Mouse (Mus musculus): Measurements from ENCODE around the gene Lrit2. TPM values are rescaled to one million over a fixed set of nuclear protein-coding genes. Genes with fewer than 3 reads are reported as not detected.

Lrit2 gene
- total and polyA plus RNA-seq, 3 experiments, result not detected

DNA sequence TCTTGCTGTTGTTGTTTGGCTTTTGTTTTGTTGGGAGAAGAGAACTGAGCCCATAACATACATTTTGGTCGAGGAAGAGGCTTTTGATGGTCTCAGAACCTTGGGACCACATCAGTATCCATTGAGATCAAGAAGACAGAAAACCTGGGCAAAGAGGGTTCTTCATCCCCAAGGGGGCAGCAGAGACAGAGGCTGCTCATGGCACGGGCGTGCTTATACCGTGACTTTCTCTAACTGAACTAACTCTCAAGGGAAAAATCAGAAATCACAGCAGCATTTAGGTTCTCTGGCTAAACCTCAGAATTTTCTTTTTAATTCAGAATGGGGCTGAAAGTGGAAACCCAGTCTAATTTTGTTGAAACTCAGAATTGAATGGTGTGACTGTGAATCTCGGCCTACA lies 33.3 kb upstream of the Lrit2 start:
- Histone ChIP-seq H3K27me3 (ENCODE audit: control insufficient read depth in 1 of 2, insufficient read depth in 2 of 2, low read length in 2 of 2) (no peaks in the 10 kb centered on the region; a peak in 1 of 4 replicates), H3K79me2 (ENCODE audit: control insufficient read depth, insufficient read depth, low read length, poor library complexity) (no peaks in the 10 kb centered on the region), H3K4me3 (ENCODE audit: control insufficient read depth in 1 of 2, insufficient read depth in 1 of 2, low read depth in 2 of 2, low read length in 2 of 2) (no peak overlapping the region), H3K36me3 (ENCODE audit: control insufficient read depth in 1 of 2, insufficient read depth in 2 of 2, low read length in 2 of 2) (no peaks in the 10 kb centered on the region), H3K9ac (ENCODE audit: control insufficient read depth, low read depth, low read length, poor library complexity, severe bottlenecking) (no peak overlapping the region), H3K27ac (ENCODE audit: control insufficient read depth, low read depth, low read length) (no peak overlapping the region), H3K4me1 (ENCODE audit: control insufficient read depth in 1 of 2, insufficient read depth in 2 of 2, low read length in 2 of 2) (no peaks in the 10 kb centered on the region), H3K9me3 (replicated peaks; ENCODE audit: insufficient read depth, low read length) (no peaks in the 10 kb centered on the region)
- peak; percentile 6 for DNase-seq (ENCODE audit: low read depth, low spot score)
- peak; percentile 4 for TF ChIP-seq RAD21 (IDR thresholded peaks at IDR 0.05; ENCODE audit: low read depth, low read length)
- peak in 2 of 3 experiments; percentile 28 to 29; a peak in 3 of 6 replicates for TF ChIP-seq CTCF (IDR thresholded peaks at IDR 0.05 in 2 of 3, conservative IDR thresholded peaks at IDR 0.05 in 1 of 3; ENCODE audit: control insufficient read depth in 1 of 3, insufficient read depth in 1 of 3, low read depth in 2 of 3, low read length in 3 of 3, poor library complexity in 1 of 3, severe bottlenecking in 1 of 3)
- TF ChIP-seq EP300 (IDR thresholded peaks at IDR 0.05; ENCODE audit: low read depth in 1 of 2, low read length in 2 of 2), result no peak

GRCm38 (mm10) chr14:37048914-37049410 lies 18.8 kb upstream of the Lrit2 start, which contains the start of gene Rgr:
Rgr (minus strand) TSS chr14:37048964.
- Histone ChIP-seq H3K79me2 (ENCODE audit: control insufficient read depth, insufficient read depth, low read length, poor library complexity) (no peaks in the 10 kb centered on the region), H3K9ac (ENCODE audit: control insufficient read depth, low read depth, low read length, poor library complexity, severe bottlenecking) (no peak within 1 kb of the TSS)
- TF ChIP-seq JUND (IDR thresholded peaks at IDR 0.05; ENCODE audit: low read depth, low read length), result no peak
- no peak for TF ChIP-seq ZC3H11A (IDR thresholded peaks at IDR 0.05; ENCODE audit: low read depth, low read length)
- no peak for TF ChIP-seq SIN3A (IDR thresholded peaks at IDR 0.05; ENCODE audit: low read length)
- no peak for TF ChIP-seq HCFC1 (IDR thresholded peaks at IDR 0.05; ENCODE audit: low read depth, low read length)
- no peak for TF ChIP-seq E2F4 (IDR thresholded peaks at IDR 0.05; ENCODE audit: borderline replicate concordance, low read depth, low read length)
- no peak for TF ChIP-seq CHD2 (IDR thresholded peaks at IDR 0.05; ENCODE audit: low read length)
- no peak for TF ChIP-seq NELFE (IDR thresholded peaks at IDR 0.05; ENCODE audit: low read depth, low read length)
- no peak for TF ChIP-seq TCF12 (IDR thresholded peaks at IDR 0.05; ENCODE audit: low read depth, low read length)
- TF ChIP-seq GABPA (IDR thresholded peaks at IDR 0.05; ENCODE audit: low read depth, low read length), result no peak
- no peak for TF ChIP-seq TAL1 (IDR thresholded peaks at IDR 0.05; ENCODE audit: low read length)
- no peak for TF ChIP-seq POLR2AphosphoS5 (IDR thresholded peaks at IDR 0.05; ENCODE audit: borderline replicate concordance, low read depth, low read length)
- no peak for TF ChIP-seq BHLHE40 (IDR thresholded peaks at IDR 0.05; ENCODE audit: borderline replicate concordance, low read depth, low read length)
- TF ChIP-seq MEF2A (IDR thresholded peaks at IDR 0.05; ENCODE audit: extremely low read depth, insufficient replicate concordance, low read depth, low read length, poor library complexity, severe bottlenecking), result no peak
- TF ChIP-seq MYB (IDR thresholded peaks at IDR 0.05; ENCODE audit: low read depth, low read length), result no peak
- TF ChIP-seq MAX (IDR thresholded peaks at IDR 0.05; ENCODE audit: low read length), result no peak

More at GRCm38 (mm10) chr14:37048914-37049410, 18.8 kb upstream of the Lrit2 start, which contains the start of gene Rgr:
- Histone ChIP-seq H3K36me3 (ENCODE audit: control insufficient read depth in 1 of 2, insufficient read depth in 2 of 2, low read length in 2 of 2) (no peaks in the 10 kb centered on the region), H3K27ac (ENCODE audit: control insufficient read depth, low read depth, low read length) (no peak within 1 kb of the TSS), H3K9me3 (replicated peaks; ENCODE audit: insufficient read depth, low read length) (no peaks in the 10 kb centered on the region), H3K4me1 (ENCODE audit: control insufficient read depth in 1 of 2, insufficient read depth in 2 of 2, low read length in 2 of 2) (no peaks in the 10 kb centered on the region), H3K4me3 (ENCODE audit: control insufficient read depth in 1 of 2, insufficient read depth in 1 of 2, low read depth in 2 of 2, low read length in 2 of 2) (no peak within 1 kb of the TSS), H3K27me3 (ENCODE audit: control insufficient read depth in 1 of 2, insufficient read depth in 2 of 2, low read length in 2 of 2) (no peaks in the 10 kb centered on the region)
- no peak for DNase-seq (ENCODE audit: low read depth, low spot score)

Measured in MEL (cell line).